Mouse (Mus musculus) forebrain, embryonic 14.5 days (tissue): ENCODE results near the gene Gm765. TPM values are rescaled to one million over a fixed set of nuclear protein-coding genes. Genes with fewer than 3 reads are reported as not detected.
A peak's percentile ranks its signal among the peaks of the same experiment; 100 is the strongest.

Experiments used
- ATAC-seq: fragments of 200-750 bp; cut with Nextera tagmentation; 2 replicates; pipeline ENCODE4 v1.8.0; 2017; ENCODE audit warnings: mild to moderate bottlenecking, moderate library complexity
- DNase-seq: peaks from one replicate; pipeline ENCODE4 v3.0.0-alpha.2; 2015; ENCODE audit warnings: low spot score
- H3K27ac ChIP-seq: fragments of 300-500 bp; sonication (generic); 2 replicates; pipeline ENCODE4 v1.5.1; 2014; ENCODE audit warnings: low read depth, mild to moderate bottlenecking, control low read depth, low read length, moderate library complexity
- H3K27me3 ChIP-seq: fragments of 300-500 bp; sonication (generic); replicated peaks from 2 replicates; pipeline ENCODE4 v1.6.1; 2014; ENCODE audit warnings: low read length, control low read depth, mixed read lengths; ENCODE audit not compliant: control insufficient read depth, insufficient read depth
- H3K36me3 ChIP-seq: fragments of 300-500 bp; sonication (generic); 2 replicates; pipeline ENCODE4 v1.6.1; 2014; ENCODE audit warnings: low read length, control low read depth; ENCODE audit not compliant: control insufficient read depth, insufficient read depth
- H3K4me1 ChIP-seq: fragments of 300-500 bp; sonication (generic); 2 replicates; pipeline ENCODE4 v1.6.1; 2014; ENCODE audit warnings: antibody characterized with exemption, low read length, control low read depth; ENCODE audit not compliant: control insufficient read depth, insufficient read depth
- H3K4me2 ChIP-seq: fragments of 300-500 bp; sonication (generic); 2 replicates; pipeline ENCODE4 v1.6.1; 2014; ENCODE audit warnings: mild to moderate bottlenecking, control low read depth, low read length
- H3K4me3 ChIP-seq: fragments of 300-500 bp; sonication (generic); 2 replicates; pipeline ENCODE4 v1.5.1; 2014; ENCODE audit warnings: low read depth, low read length, control low read depth
- H3K9ac ChIP-seq: fragments of 300-500 bp; sonication (generic); 2 replicates; pipeline ENCODE4 v1.6.1; 2014; ENCODE audit warnings: mild to moderate bottlenecking, low read length, control low read depth, moderate library complexity
- H3K9me3 ChIP-seq: fragments of 300-500 bp; sonication (generic); replicated peaks from 2 replicates; pipeline ENCODE4 v1.6.1; 2016; ENCODE audit warnings: low read length, control low read depth, mixed read lengths; ENCODE audit not compliant: control insufficient read depth
- WGBS: fragments of 180-500 bp; shearing (Covaris S2); extraction: QIAGEN DNeasy Blood & Tissue Kit; methylation state at CpG from one replicate; pipeline ENCODE4 v1.1.7; 2014; 5-methylcytosine and 5-hydroxymethylcytosine counted together
- polyA plus RNA-seq: library from polyadenylated mRNA; unstranded; fragments of >200 nt; fragmentation: Nextera tagmentation; extraction: Ambion mirVana; gene quantifications from 2 replicates; pipeline ENCODE4 v1.2.1, GENCODE M21; 2014

Gene Gm765
- polyA plus RNA-seq, 1 experiment from 2014 or later: not detected

DNA sequence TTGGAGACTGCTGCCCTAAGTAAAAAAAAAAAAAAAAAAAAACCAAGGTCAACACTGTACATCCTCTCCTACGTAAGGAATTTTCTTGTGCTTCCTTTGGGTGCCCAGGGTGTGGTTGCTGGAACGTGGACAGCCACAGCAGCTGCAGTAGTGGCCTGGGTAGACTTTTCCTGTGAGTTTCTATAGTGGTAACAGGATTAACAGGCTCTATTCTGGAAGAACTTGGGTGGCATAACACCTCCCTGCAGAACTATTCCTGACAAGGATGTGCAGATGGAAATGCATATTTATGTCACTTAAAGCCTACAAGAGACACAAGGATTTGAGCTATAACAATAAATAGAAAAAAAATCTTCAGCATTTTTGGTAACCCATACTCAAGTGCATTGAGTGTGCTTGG lies 83.5 kb downstream of the Gm765 start:
- H3K4me1 ChIP-seq: no peaks in the 10 kb centered on the region
- no peaks in the 10 kb centered on the region for H3K27me3 ChIP-seq
- H3K4me2 ChIP-seq: no peak overlapping the region
- no peak overlapping the region for H3K4me3 ChIP-seq
- H3K9me3 ChIP-seq: no peaks in the 10 kb centered on the region; the same call in 1 of the 2 replicates
- ATAC-seq (no peak), DNase-seq (no peak)
- WGBS: 59% methylated on average over 2 of the region's 2 CpGs
- no peaks in the 10 kb centered on the region for H3K36me3 ChIP-seq
- no peak overlapping the region for H3K9ac ChIP-seq
- H3K27ac ChIP-seq: no peak overlapping the region

DNA sequence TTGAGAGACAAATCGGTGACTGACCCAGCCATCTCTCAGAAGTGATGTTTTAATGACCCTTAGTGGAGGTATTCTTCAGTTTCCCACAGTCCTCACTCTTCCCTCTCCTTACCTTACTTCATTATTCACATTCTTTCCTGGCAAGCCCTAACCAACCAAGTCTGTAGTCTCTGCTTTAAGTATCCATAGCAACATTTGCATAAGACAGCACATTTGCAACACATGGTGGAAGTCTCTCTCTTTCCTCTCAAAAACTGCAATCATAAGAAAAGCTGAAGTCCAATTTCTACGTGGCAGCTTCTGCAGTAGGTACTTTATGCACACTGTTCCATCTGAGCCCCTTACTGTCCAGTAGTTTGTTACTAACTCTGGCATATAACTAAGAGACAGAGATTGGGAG lies 96.1 kb downstream of the Gm765 start:
- WGBS: 84% methylated on average over 2 of the region's 2 CpGs

DNA sequence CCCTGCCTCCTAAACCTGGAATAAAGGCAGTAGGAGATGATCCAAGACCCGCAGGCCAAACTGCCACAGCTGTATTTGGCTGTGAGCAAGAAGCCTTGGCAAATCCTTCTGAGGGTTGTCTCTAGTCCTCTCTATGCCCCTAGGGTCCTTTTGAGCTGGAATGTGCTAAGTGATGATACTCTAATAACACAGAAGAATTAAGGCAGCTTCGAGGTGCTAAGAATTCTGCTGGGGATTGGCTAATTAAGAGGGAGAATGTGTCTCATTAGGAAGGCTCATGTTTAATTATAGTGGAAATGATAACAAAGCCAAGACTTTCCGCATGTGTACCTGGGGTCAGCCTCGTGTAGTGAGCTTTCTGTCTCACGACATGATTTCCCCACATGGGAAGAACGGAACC lies 99.4 kb downstream of the Gm765 start:
- no peaks in the 10 kb centered on the region for H3K27me3 ChIP-seq
- no peak; the same call in 1 of the 2 replicates for ATAC-seq
- no peak overlapping the region for H3K4me3 ChIP-seq
- no peak overlapping the region for H3K9ac ChIP-seq
- H3K36me3 ChIP-seq: no peaks in the 10 kb centered on the region
- 25% methylated on average over 6 of the region's 6 CpGs for WGBS
- H3K9me3 ChIP-seq: no peaks in the 10 kb centered on the region
- H3K4me1 ChIP-seq: no peaks in the 10 kb centered on the region
- no peak overlapping the region for H3K4me2 ChIP-seq
- H3K27ac ChIP-seq: no peak overlapping the region
- peak; percentile 43 for DNase-seq

More for the DNA sequence above, 96.1 kb downstream of the Gm765 start:
- Histone ChIP-seq H3K27me3 (no peaks in the 10 kb centered on the region), H3K4me3 (no peak overlapping the region), H3K27ac (no peak overlapping the region), H3K4me1 (no peaks in the 10 kb centered on the region), H3K9ac (no peak overlapping the region), H3K9me3 (no peaks in the 10 kb centered on the region), H3K4me2 (no peak overlapping the region), H3K36me3 (no peaks in the 10 kb centered on the region)
- DNase-seq (peak; percentile 8), ATAC-seq (no peak)

GRCm38 (mm10) chr6:98240561-98241272 lies 101.8 kb downstream of the Gm765 start:
- WGBS: 89% methylated on average over 8 of the region's 8 CpGs

GRCm38 (mm10) chr6:98234097-98234496 lies 108.5 kb downstream of the Gm765 start:
- no peak for DNase-seq
- Histone ChIP-seq H3K36me3 (no peaks in the 10 kb centered on the region), H3K4me3 (no peak overlapping the region), H3K27me3 (no peaks in the 10 kb centered on the region), H3K4me2 (no peak overlapping the region), H3K4me1 (no peaks in the 10 kb centered on the region), H3K9ac (no peak overlapping the region), H3K9me3 (no peaks in the 10 kb centered on the region), H3K27ac (no peak overlapping the region)
- ATAC-seq: no peak
- WGBS: 97% methylated on average over 3 of the region's 3 CpGs

More at GRCm38 (mm10) chr6:98240561-98241272, 101.8 kb downstream of the Gm765 start:
- DNase-seq: no peak
- no peak overlapping the region for H3K4me3 ChIP-seq
- H3K4me1 ChIP-seq: no peaks in the 10 kb centered on the region
- H3K9ac ChIP-seq: no peak overlapping the region
- no peaks in the 10 kb centered on the region for H3K36me3 ChIP-seq
- no peak for ATAC-seq
- H3K27ac ChIP-seq: no peak overlapping the region
- no peak overlapping the region for H3K4me2 ChIP-seq
- no peaks in the 10 kb centered on the region for H3K9me3 ChIP-seq
- no peaks in the 10 kb centered on the region for H3K27me3 ChIP-seq

GRCm38 (mm10) chr6:98223923-98224322 lies 118.6 kb downstream of the Gm765 start:
- Histone ChIP-seq H3K9ac (no peak overlapping the region), H3K27ac (no peak overlapping the region), H3K4me2 (no peak overlapping the region), H3K27me3 (no peaks in the 10 kb centered on the region), H3K36me3 (no peaks in the 10 kb centered on the region), H3K4me1 (no peaks in the 10 kb centered on the region), H3K4me3 (no peak overlapping the region), H3K9me3 (no peaks in the 10 kb centered on the region)
- WGBS: 92% methylated on average over 8 of the region's 8 CpGs
- ATAC-seq (no peak), DNase-seq (peak; percentile 37)

- ATAC-seq (peak; percentile 62; the same call in 1 of the 2 replicates), DNase-seq (peak; percentile 73)
- H3K4me2 ChIP-seq: no peak overlapping the region
- H3K9me3 ChIP-seq: no peaks in the 10 kb centered on the region
- WGBS: 71% methylated on average over 16 of the region's 16 CpGs
- no peak overlapping the region for H3K4me3 ChIP-seq
- no peak overlapping the region for H3K9ac ChIP-seq
- peak overlapping the region; percentile 21; the same call in 1 of the 2 replicates for H3K27ac ChIP-seq
- H3K36me3 ChIP-seq: no peaks in the 10 kb centered on the region
- no peaks in the 10 kb centered on the region for H3K4me1 ChIP-seq
- no peaks in the 10 kb centered on the region for H3K27me3 ChIP-seq
These were observed 120.6 kb downstream of the Gm765 start for GRCm38 (mm10) chr6:98221970-98222369.

DNA sequence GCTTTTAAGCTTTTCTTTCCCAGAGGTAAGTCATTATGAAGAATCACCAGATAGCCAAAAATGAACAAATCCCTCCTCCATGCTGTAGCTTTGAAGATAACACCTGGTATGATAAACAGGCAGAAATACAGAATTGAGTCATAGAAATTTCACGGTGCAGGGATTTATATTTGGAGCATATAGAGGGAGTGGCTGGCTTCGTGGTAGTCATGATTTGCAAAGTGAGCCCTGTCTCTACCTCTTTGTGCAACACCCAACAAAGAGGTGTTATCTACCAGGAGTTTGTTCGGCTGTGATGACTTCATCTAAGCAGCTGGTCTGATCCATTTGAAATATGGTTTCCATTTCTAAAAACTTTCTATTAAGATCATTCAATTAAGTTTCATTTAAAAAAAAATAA lies 130.3 kb downstream of the Gm765 start:
- DNase-seq: no peak
- ATAC-seq: no peak
- Histone ChIP-seq H3K4me3 (no peak overlapping the region), H3K9ac (no peak overlapping the region), H3K27me3 (no peaks in the 10 kb centered on the region), H3K4me1 (no peaks in the 10 kb centered on the region), H3K4me2 (no peak overlapping the region), H3K27ac (no peak overlapping the region), H3K9me3 (no peaks in the 10 kb centered on the region), H3K36me3 (no peaks in the 10 kb centered on the region)
- 81% methylated on average over 3 of the region's 3 CpGs for WGBS

DNA sequence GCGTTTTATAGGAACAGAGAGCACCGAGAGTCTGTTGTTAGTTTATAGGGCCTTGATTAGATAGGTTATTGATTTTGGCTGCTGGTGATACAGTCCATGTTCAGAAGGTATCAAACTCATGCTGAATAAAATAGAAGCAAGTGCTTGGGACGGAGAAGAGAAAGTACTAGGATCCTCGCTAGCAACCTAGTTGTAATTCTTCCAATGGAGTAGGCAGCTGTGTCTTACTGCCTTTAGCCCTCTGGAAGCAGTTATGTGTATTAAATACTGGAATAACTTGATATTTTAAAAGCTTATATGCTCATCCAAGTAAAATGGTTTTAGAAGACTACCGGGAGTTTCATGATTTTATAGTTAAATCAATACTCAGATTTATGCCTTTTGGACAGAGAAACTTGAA lies 132.3 kb downstream of the Gm765 start:
- no peak for ATAC-seq
- H3K4me1 ChIP-seq: no peaks in the 10 kb centered on the region
- H3K9me3 ChIP-seq: no peaks in the 10 kb centered on the region
- no peak overlapping the region for H3K27ac ChIP-seq
- DNase-seq: no peak
- no peak overlapping the region for H3K4me2 ChIP-seq
- H3K27me3 ChIP-seq: no peaks in the 10 kb centered on the region
- H3K36me3 ChIP-seq: no peaks in the 10 kb centered on the region
- H3K4me3 ChIP-seq: no peak overlapping the region
- 88% methylated on average over 5 of the region's 5 CpGs for WGBS
- H3K9ac ChIP-seq: no peak overlapping the region
